Mouse (Mus musculus): Measurements from ENCODE around the gene Ctso. TPM values are rescaled to one million over a fixed set of nuclear protein-coding genes. Genes with fewer than 3 reads are reported as not detected.

The Ctso gene
- 38.5 TPM for polyA plus RNA-seq (2017; shearing (Covaris generic))

DNA sequence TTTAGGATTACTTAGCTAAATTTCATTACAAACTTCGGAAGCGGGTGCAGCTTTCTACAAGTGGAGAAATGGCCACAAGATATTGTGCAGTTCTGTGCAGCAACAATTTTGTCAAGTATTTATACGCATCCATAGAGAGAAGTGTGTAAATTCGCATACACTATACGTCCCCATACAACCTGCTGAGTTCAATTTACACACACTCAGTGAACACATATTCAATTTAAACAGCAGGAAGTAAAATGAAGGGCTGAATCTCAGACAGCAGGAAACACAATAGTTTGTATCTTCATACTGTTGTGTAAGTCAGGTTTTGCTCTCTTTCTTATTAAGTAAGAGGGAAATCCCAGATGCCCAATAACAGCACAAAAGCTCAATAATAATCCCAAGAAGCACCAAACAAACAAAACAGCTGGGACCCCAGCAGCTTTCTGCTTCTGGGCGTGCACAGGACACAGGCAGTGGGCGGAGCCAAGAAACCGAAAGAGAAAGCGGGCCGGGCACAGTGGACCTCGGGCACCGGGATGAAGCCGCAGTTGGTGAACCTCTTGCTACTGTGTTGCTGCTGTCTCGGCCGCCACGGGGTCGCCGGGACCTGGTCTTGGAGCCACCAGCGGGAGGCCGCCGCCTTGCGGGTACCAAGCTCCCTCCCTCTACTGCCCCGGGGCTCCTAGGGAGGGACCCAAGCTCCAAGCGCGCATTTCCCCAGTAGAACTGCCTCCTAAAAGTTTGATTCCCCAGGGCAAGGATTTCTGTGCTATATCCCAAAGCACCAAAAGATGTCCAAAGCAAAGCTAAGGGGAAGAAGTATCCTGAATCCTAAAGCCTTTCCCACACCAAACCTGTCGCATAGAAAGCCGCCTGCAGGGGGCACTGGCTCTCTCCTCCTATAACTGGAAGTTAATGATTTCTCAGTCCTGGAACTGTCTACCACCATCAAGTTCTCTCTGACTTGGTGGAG, at the start of gene Ctso:
Ctso (plus strand) TSS at position 461 of the 961 bp plus-strand sequence.

DNA sequence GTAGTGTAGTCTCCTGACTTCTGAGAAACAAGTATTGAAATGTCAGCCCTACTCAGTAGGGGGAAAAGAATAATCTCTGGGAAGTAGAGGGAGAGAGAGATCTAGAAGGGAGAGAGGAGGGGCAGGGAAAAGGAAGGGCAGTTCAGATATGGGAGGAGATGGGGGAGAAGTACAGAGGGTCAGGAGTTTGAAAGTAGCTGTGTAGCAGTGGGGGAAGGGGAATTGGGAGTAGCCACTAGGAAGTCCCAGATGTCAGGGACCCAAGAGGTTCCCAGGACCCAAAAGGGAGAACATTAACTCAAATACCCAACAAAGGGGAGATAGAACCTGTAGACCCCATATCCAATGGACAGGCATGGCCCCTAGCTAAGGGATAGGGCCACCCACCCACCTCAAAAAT, 43.7 kb downstream of the Ctso start, which contains the start of gene Tdo2:
Tdo2 (minus strand) TSS at position 101 of the 400 bp plus-strand sequence.

DNA sequence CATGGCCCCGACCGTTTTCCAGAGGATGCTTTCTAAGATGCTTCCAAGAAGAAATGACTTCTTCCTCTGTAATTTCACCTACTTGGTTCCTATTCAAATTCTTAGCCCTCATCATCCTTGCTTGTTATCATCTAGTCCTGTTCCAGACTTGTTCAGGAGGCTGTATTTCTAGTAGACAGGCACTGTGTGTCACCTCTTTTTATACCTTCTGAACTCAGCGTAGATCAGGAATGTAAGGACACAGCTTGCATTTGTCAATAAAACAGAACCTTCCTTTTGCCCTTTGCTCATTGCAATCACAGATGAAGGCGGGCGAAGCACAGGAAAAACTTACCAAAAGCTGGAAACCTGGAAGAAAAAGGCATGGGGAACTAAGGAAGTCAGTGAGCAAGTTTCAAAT, 49.6 kb downstream of the Ctso start, which contains the start of gene Asic5:
Asic5 (plus strand) TSS at position 301 of the 400 bp plus-strand sequence.

Other genes starting within 250 kb of the Ctso start
- 0.29 TPM for gene Tdo2, start 43.6 kb downstream of the Ctso start, polyA plus RNA-seq (2017; shearing (Covaris generic))
- gene Asic5, start 49.7 kb downstream of the Ctso start, polyA plus RNA-seq (2017; shearing (Covaris generic)) = not detected
- gene Gucy1b1, start 142.1 kb downstream of the Ctso start, polyA plus RNA-seq (2017; shearing (Covaris generic)) = not detected
- gene Gucy1a1, start 213.2 kb downstream of the Ctso start, polyA plus RNA-seq (2017; shearing (Covaris generic)) = 0.67 TPM